Mouse (Mus musculus): ENCODE data around the gene Gm21981.
"Not testable (repeated sequence)": the region's sequence is repeated elsewhere in the genome, so short reads cannot be mapped to it uniquely, and the experiment has no call there.

Gm21981 gene

DNA sequence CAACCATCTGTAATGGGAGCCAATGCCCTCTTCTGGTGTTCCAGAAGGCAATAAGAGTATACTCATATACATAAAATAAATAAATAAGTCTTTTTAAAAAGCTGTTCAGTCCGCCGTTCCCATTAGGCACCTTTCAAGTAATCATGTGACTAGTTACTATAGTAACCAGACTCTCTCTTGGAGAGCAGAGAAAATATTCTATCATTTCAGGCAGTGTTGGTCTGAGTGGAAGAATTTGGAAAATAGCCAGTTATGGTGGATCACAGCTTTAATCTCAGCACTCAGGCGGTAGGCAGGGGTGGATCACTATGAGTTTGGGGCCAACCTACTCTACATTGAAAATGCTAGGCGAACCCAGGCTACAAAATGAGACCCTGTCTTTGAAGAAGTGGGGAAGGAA is 25.1 kb downstream of the Gm21981 start:
- in situ Hi-C loops (cut with MboI; ENCODE audit: low sequenced_read_pairs): no loop called here

GRCm38 (mm10) chr17:47664474-47664873 is 29.8 kb downstream of the Gm21981 start:
- in situ Hi-C loops (cut with MboI; ENCODE audit: low sequenced_read_pairs): no loop called here

GRCm38 (mm10) chr17:47663009-47663713 is 31.1 kb downstream of the Gm21981 start:
- in situ Hi-C loops (cut with MboI; ENCODE audit: low sequenced_read_pairs): no loop called here

DNA sequence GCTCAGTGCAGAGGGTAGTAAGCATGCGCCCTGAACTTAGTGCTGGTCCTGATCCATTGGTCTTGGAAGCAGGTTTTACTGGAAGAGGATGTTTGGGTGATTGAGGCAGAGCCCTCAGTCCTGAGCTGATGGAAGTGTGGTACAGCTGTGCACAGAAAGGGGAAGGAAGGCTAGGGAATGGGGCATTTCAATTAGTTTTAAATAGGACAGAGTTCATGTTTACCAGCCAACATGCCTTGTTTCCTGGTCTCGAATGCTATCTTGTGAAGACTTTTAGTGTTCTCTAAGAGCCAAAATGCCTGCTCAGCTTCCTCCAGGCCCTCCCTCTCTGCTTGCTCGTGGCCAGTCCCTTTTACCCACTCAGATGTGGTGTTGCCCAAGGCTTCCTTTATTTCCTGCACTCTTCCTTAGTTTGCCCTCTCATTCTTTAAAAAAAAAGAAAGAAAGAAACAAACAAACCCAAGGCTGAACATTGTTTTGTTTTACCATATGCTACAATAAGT is 35.5 kb downstream of the Gm21981 start:
- in situ Hi-C loops (cut with MboI; ENCODE audit: low sequenced_read_pairs): no loop called here

DNA sequence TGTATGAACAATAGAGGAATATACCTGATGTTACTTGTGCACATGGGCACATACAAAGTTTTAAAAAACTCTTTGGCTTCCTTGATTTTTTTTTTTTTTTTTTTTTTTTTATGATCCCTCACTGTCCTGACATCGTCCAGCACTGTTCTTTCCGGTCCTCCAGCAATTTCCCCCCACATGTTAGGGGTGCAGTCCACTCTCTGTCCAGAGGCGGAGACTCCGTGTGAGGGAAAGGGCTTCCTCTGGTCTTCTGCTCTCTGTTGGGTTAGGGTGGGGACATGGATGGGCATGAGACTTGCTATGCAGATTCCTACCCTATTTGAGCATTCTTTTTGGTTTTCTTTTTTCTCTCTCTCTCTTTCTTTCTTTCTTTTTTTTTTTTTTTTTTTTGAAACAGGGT is 36.4 kb downstream of the Gm21981 start:
- in situ Hi-C loops (cut with MboI; ENCODE audit: low sequenced_read_pairs): no loop called here

- in situ Hi-C loops (cut with MboI; ENCODE audit: low sequenced_read_pairs): no loop called here
Measured at GRCm38 (mm10) chr17:47655697-47656096, 38.6 kb downstream of the Gm21981 start.

GRCm38 (mm10) chr17:47654346-47654745 is 39.9 kb downstream of the Gm21981 start:
- in situ Hi-C loops (cut with MboI; ENCODE audit: low sequenced_read_pairs): not testable (repeated sequence)

- in situ Hi-C loops (cut with MboI; ENCODE audit: low sequenced_read_pairs): no loop called here
Measured at GRCm38 (mm10) chr17:47651953-47652352, 42.3 kb downstream of the Gm21981 start.

DNA sequence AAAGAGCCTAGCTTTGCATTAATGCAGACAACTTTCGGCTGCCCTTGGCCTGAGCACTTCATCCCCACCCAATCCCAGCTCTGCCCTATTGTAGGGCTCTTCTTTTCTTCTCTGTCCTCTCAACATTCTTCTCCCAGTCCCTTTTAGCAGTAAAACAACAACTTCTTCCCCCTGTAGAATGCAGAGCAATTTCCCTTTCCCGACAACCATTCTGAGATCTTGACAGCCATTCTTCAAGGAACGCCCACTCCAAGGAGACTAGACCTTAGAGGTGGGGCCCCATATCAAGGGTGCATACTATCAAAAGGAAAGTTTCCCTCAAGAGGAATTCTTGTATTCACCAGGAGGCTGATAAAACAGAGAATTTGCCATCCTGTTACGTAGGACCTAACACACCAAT is 45.3 kb downstream of the Gm21981 start:
- in situ Hi-C loops (cut with MboI; ENCODE audit: low sequenced_read_pairs): no loop called here

GRCm38 (mm10) chr17:47646683-47647082 is 47.6 kb downstream of the Gm21981 start:
- in situ Hi-C loops (cut with MboI; ENCODE audit: low sequenced_read_pairs): no loop called here

DNA sequence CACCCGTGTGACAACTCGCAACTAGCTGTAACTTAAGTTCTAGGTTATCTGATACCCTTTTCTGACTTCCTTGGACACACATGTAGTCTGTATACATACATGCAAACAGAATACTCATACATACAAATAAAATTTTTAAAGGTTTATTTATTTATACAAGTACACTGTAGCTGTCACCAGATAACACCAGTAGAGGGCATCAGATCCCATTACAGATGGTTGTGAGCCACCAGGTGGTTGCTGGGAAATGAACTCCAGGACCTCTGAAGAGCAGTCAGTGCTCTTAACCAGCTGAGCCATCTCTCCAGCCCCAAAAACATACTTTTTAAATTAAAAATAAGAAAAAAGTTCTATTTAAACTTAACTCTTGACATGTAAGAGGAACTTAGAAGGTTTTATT is 51.3 kb downstream of the Gm21981 start:
- in situ Hi-C loops (cut with MboI; ENCODE audit: low sequenced_read_pairs): no loop called here

Data from CH12F3 (cell line).